Mouse (Mus musculus) lung, postnatal 0 days (tissue): ENCODE data around the gene Pigs. TPM values are rescaled to one million over a fixed set of nuclear protein-coding genes. Genes with fewer than 3 reads are reported as not detected.

Experiments
- ATAC-seq: fragments of 200-750 bp; cut with Nextera tagmentation; 2 replicates; pipeline ENCODE4 v1.8.0; 2017; ENCODE audit warnings: moderate library complexity
- DNase-seq: peaks from one replicate; pipeline ENCODE4 v3.0.0-alpha.2; 2016; ENCODE audit warnings: low spot score
- H3K27ac ChIP-seq: fragments of 300-500 bp; sonication (generic); 2 replicates; pipeline ENCODE4 v1.5.1; 2014; ENCODE audit warnings: antibody characterized with exemption, mild to moderate bottlenecking, low read length, mixed read lengths
- H3K27me3 ChIP-seq: fragments of 300-500 bp; sonication (generic); replicated peaks from 2 replicates; pipeline ENCODE4 v1.6.1; 2014; ENCODE audit warnings: low read length, mixed read lengths; ENCODE audit not compliant: insufficient read depth
- H3K36me3 ChIP-seq: fragments of 300-500 bp; sonication (generic); 2 replicates; pipeline ENCODE4 v1.6.1; 2014; ENCODE audit warnings: low read length, mixed read lengths; ENCODE audit not compliant: insufficient read depth
- H3K4me1 ChIP-seq: fragments of 300-500 bp; sonication (generic); 2 replicates; pipeline ENCODE4 v1.6.1; 2014; ENCODE audit warnings: antibody characterized with exemption, low read depth, low read length, mixed read lengths; ENCODE audit not compliant: insufficient read depth
- H3K4me2 ChIP-seq: fragments of 300-500 bp; sonication (generic); replicated peaks from 2 replicates; pipeline ENCODE4 v1.6.1; 2014; ENCODE audit warnings: low read depth, mild to moderate bottlenecking, low read length, moderate library complexity, mixed read lengths
- H3K4me3 ChIP-seq: fragments of 300-500 bp; sonication (generic); 2 replicates; pipeline ENCODE4 v1.5.1; 2014; ENCODE audit warnings: low read depth, low read length
- H3K9ac ChIP-seq: fragments of 300-500 bp; sonication (generic); replicated peaks from 2 replicates; pipeline ENCODE4 v1.6.1; 2014; ENCODE audit warnings: low read depth, mild to moderate bottlenecking
- H3K9me3 ChIP-seq: fragments of 300-500 bp; sonication (generic); 2 replicates; pipeline ENCODE4 v1.6.1; 2016; ENCODE audit warnings: low read length, mixed read lengths
- CTCF ChIP-seq: IDR thresholded peaks from 2 replicates; pipeline ENCODE4 v1.5.1; 2016; ENCODE audit warnings: antibody characterized with exemption, mild to moderate bottlenecking
- EP300 ChIP-seq: IDR thresholded peaks from 2 replicates; pipeline ENCODE4 v1.6.1; 2016; ENCODE audit warnings: antibody characterized with exemption, mild to moderate bottlenecking, control low read depth
- WGBS: fragments of 180-500 bp; shearing (Covaris S2); extraction: QIAGEN DNeasy Blood & Tissue Kit; methylation state at CpG from one replicate; pipeline ENCODE4 v1.1.7; 2014; 5-methylcytosine and 5-hydroxymethylcytosine counted together
- polyA plus RNA-seq: library from polyadenylated mRNA; unstranded; fragments of >200 nt; fragmentation: Nextera tagmentation; extraction: Ambion mirVana; gene quantifications from 2 replicates; pipeline ENCODE4 v1.2.1, GENCODE M21; 2015

Pigs gene
- polyA plus RNA-seq, 1 experiment from 2014 or later, result 47.2 TPM

DNA sequence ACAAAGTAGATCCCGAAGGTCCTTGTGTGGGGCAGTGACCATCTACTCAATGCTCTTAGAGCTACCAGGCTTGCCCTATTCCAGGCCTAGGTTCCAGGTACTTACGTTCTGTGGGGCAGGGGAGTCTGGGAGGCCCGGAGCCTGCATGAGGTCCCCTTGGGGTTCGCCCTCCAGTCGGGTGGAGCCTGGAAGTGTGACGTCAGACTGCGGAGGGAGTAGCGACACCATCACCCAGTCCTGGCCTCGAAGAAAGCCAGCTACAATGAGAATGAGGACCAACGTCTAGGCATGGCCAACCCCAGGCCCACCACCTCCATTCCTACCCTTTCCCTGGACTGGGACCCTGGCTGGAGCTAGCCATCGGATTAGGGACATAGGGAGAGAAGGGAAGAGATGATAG lies 43.5 kb downstream of the Pigs start:
- 84% methylated on average over 11 of the region's 11 CpGs for WGBS
- Histone ChIP-seq H3K4me2 (no peak overlapping the region), H3K4me1 (no peaks in the 10 kb centered on the region), H3K4me3 (no peak overlapping the region), H3K36me3 (no peaks in the 10 kb centered on the region), H3K27ac (no peak overlapping the region), H3K9ac (no peak overlapping the region), H3K9me3 (no peaks in the 10 kb centered on the region), H3K27me3 (no peaks in the 10 kb centered on the region)
- no peak for DNase-seq
- TF ChIP-seq EP300, result no peak
- TF ChIP-seq CTCF, result no peak
- ATAC-seq, result no peak

- H3K4me2 ChIP-seq, result no peak overlapping the region
- 49% methylated on average over 3 of the region's 3 CpGs for WGBS
- no peak overlapping the region for H3K27ac ChIP-seq
- H3K27me3 ChIP-seq, result no peaks in the 10 kb centered on the region
- H3K4me1 ChIP-seq, result no peaks in the 10 kb centered on the region
- ATAC-seq (no peak), DNase-seq (no peak)
- TF ChIP-seq EP300 (no peak), CTCF (no peak)
- H3K4me3 ChIP-seq, result no peak overlapping the region
- no peaks in the 10 kb centered on the region for H3K9me3 ChIP-seq
- no peaks in the 10 kb centered on the region for H3K36me3 ChIP-seq
- H3K9ac ChIP-seq, result no peak overlapping the region
Measured at GRCm38 (mm10) chr11:78372166-78372565, 44.0 kb downstream of the Pigs start.

DNA sequence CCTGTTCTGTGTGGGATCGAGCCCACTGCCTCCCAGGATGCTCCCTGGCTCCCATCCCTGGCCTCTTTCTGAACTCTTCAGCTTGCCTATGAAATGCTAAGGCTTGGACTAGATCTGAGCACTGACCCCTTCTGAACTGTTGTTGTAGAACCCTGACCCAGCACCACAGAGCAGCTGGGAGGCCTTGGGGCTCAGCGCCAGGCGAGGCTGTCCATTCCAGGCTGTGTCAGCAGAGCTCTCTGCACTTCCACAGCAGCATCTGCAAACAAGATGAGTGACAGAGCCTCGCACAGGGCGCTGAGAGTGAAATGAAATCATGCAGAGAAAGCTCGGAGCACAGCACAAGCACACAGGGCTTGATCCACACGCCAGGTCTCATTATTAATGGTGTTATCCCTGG lies 44.4 kb downstream of the Pigs start:
- WGBS, result 43% methylated on average over 7 of the region's 7 CpGs
- no peak for DNase-seq
- no peaks in the 10 kb centered on the region for H3K4me1 ChIP-seq
- no peaks in the 10 kb centered on the region for H3K9me3 ChIP-seq
- no peak overlapping the region for H3K27ac ChIP-seq
- ATAC-seq, result no peak
- H3K9ac ChIP-seq, result no peak overlapping the region
- TF ChIP-seq EP300, result no peak
- H3K36me3 ChIP-seq, result no peaks in the 10 kb centered on the region
- no peaks in the 10 kb centered on the region for H3K27me3 ChIP-seq
- no peak overlapping the region for H3K4me2 ChIP-seq
- no peak overlapping the region for H3K4me3 ChIP-seq

DNA sequence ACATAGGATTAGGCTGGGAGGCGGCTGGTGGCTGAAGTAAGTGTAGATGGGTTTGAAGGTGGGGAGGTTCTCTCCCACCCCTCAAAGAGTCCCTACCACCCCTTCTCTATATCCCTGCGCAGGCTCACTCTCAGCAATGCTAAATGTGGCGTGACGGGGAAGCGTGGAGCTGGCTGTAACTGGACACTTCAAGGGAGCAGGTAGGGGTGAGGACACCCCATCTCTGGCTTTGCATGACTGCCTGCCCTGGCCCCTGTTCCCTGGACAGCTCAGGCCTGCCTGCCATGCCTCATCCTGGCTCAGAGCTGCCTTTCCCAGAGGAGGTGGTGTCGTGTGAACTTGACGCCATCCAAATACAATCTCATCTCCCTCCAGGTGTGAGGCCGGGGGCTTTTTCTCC lies 45.9 kb downstream of the Pigs start:
- Histone ChIP-seq H3K27ac (no peak overlapping the region), H3K4me3 (no peak overlapping the region)
- TF ChIP-seq EP300 (no peak), CTCF (no peak)

GRCm38 (mm10) chr11:78377549-78378159 lies 49.4 kb downstream of the Pigs start:
- TF ChIP-seq CTCF, result no peak
- Histone ChIP-seq H3K36me3 (no peaks in the 10 kb centered on the region), H3K4me3 (no peak overlapping the region), H3K9me3 (no peaks in the 10 kb centered on the region), H3K27ac (no peak overlapping the region), H3K27me3 (no peaks in the 10 kb centered on the region), H3K4me1 (no peaks in the 10 kb centered on the region), H3K4me2 (no peak overlapping the region), H3K9ac (no peak overlapping the region)
- ATAC-seq (peak; percentile 74), DNase-seq (peak; percentile 47)
- 35% methylated on average over 10 of the region's 12 CpGs for WGBS

More for the DNA sequence above, 45.9 kb downstream of the Pigs start:
- Histone ChIP-seq H3K27me3 (no peaks in the 10 kb centered on the region), H3K36me3 (no peaks in the 10 kb centered on the region), H3K4me1 (no peaks in the 10 kb centered on the region), H3K9me3 (no peaks in the 10 kb centered on the region), H3K4me2 (no peak overlapping the region), H3K9ac (no peak overlapping the region)
- WGBS, result 75% methylated on average over 8 of the region's 8 CpGs
- ATAC-seq, result no peak
- no peak for DNase-seq

- Histone ChIP-seq H3K9ac (no peak overlapping the region), H3K9me3 (no peaks in the 10 kb centered on the region), H3K4me3 (no peak overlapping the region), H3K36me3 (no peaks in the 10 kb centered on the region), H3K4me2 (no peak overlapping the region), H3K4me1 (no peaks in the 10 kb centered on the region), H3K27ac (no peak overlapping the region), H3K27me3 (no peaks in the 10 kb centered on the region)
- 65% methylated on average over 4 of the region's 4 CpGs for WGBS
- ATAC-seq (no peak), DNase-seq (no peak)
- TF ChIP-seq EP300, result no peak
- no peak for TF ChIP-seq CTCF
Measured at GRCm38 (mm10) chr11:78380351-78380750, 52.1 kb downstream of the Pigs start.

DNA sequence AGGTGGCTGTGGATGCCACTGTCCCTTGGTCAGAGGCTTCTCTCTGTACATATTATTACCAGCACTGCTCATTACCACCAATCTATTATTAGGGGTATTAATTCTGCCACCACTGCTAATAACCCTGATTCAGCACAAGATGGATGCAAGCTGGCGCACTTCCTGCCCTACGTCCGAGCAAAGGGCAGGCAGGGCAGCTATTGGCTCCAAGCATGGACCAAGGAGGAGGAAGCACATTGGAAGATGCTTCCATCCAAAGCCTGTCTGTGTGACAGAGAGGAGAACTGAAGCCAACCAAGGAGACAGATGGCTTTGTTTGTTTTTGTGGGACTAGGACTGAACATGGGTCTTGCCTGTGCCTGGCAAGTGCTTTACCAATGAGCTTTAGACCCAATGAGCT lies 52.8 kb downstream of the Pigs start:
- Histone ChIP-seq H3K9ac (no peak overlapping the region), H3K36me3 (no peaks in the 10 kb centered on the region), H3K27me3 (no peaks in the 10 kb centered on the region), H3K27ac (no peak overlapping the region), H3K9me3 (no peaks in the 10 kb centered on the region), H3K4me1 (no peaks in the 10 kb centered on the region), H3K4me2 (no peak overlapping the region), H3K4me3 (no peak overlapping the region)
- 67% methylated on average over 3 of the region's 3 CpGs for WGBS
- TF ChIP-seq CTCF, result no peak
- no peak for TF ChIP-seq EP300
- DNase-seq, result no peak
- ATAC-seq, result no peak
